Mouse (Mus musculus) liver, postnatal 0 days (tissue): ENCODE measurements around the gene Akr1b8.
"Not testable (repeated sequence)": the region's sequence is repeated elsewhere in the genome, so short reads cannot be mapped to it uniquely, and the experiment has no call there.

ENCODE experiments used
- CTCF ChIP-seq: sonication (generic); IDR thresholded peaks from 2 replicates; pipeline ENCODE4 v1.5.1; 2016; ENCODE audit warnings: antibody characterized with exemption, low read depth
- EP300 ChIP-seq: IDR thresholded peaks from 2 replicates; pipeline ENCODE4 v1.6.1; 2016; ENCODE audit warnings: antibody characterized with exemption, low read depth, mild to moderate bottlenecking

DNA sequence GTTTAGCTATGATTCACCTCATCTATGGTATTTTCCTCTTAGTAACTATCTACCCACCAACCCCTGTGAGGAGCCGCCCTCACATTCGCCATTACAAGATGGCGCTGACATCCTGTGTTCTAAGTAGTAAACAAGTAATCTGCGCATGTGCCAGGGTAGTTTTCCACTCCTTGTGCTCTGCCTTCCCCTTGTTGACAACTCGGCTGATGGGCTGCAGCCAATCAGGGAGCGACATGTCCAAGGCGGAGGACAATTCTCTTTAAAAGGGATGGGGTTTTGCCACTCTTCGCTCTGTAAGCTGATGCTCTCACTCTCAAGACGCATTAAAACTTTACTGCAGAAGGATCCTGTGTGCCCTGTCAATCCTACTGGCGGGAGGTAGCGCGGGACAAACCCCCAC is 22.1 kb upstream of the Akr1b8 start:
- not testable (repeated sequence) for TF ChIP-seq CTCF, EP300
